Mouse (Mus musculus) hindbrain, postnatal 0 days (tissue): ENCODE measurements around the gene Zkscan2. TPM values are rescaled to one million over a fixed set of nuclear protein-coding genes. Genes with fewer than 3 reads are reported as not detected.

Source experiments
- ATAC-seq: fragments of 200-750 bp; cut with Nextera tagmentation; 2 replicates; pipeline ENCODE4 v1.8.0; 2017; ENCODE audit warnings: mild to moderate bottlenecking, moderate TSS enrichment, moderate library complexity
- DNase-seq: peaks from one replicate; pipeline ENCODE4 v3.0.0-alpha.2; 2015; ENCODE audit warnings: low spot score
- H3K27ac ChIP-seq: fragments of 300-500 bp; sonication (generic); 2 replicates; pipeline ENCODE4 v1.5.1; 2014; ENCODE audit warnings: mild to moderate bottlenecking
- H3K27me3 ChIP-seq: fragments of 300-500 bp; sonication (generic); 2 replicates; pipeline ENCODE4 v1.6.1; 2014; ENCODE audit warnings: low read length, mixed read lengths; ENCODE audit not compliant: insufficient read depth
- H3K36me3 ChIP-seq: fragments of 300-500 bp; sonication (generic); 2 replicates; pipeline ENCODE4 v1.6.1; 2014; ENCODE audit warnings: low read length, mixed read lengths; ENCODE audit not compliant: insufficient read depth
- H3K4me1 ChIP-seq: fragments of 300-500 bp; sonication (generic); 2 replicates; pipeline ENCODE4 v1.6.1; 2014; ENCODE audit warnings: antibody characterized with exemption, low read length, mixed read lengths; ENCODE audit not compliant: insufficient read depth
- H3K4me2 ChIP-seq: fragments of 300-500 bp; sonication (generic); 2 replicates; pipeline ENCODE4 v1.6.1; 2014; ENCODE audit warnings: low read depth, mild to moderate bottlenecking, low read length, moderate library complexity, mixed read lengths
- H3K4me3 ChIP-seq: fragments of 300-500 bp; sonication (generic); 2 replicates; pipeline ENCODE4 v1.5.1; 2014; ENCODE audit warnings: low read length
- H3K9ac ChIP-seq: fragments of 300-500 bp; sonication (generic); replicated peaks from 2 replicates; pipeline ENCODE4 v1.6.1; 2014; ENCODE audit warnings: mild to moderate bottlenecking, low read length, moderate library complexity, mixed read lengths
- H3K9me3 ChIP-seq: fragments of 300-500 bp; sonication (generic); 2 replicates; pipeline ENCODE4 v1.6.1; 2016; ENCODE audit warnings: low read length, mixed read lengths
- CTCF ChIP-seq: IDR thresholded peaks from 2 replicates; pipeline ENCODE4 v1.5.1; 2016; ENCODE audit warnings: antibody characterized with exemption, control low read depth, low read depth
- WGBS: fragments of 180-500 bp; shearing (Covaris S2); extraction: QIAGEN DNeasy Blood & Tissue Kit; methylation state at CpG from one replicate; pipeline ENCODE4 v1.1.7; 2014; 5-methylcytosine and 5-hydroxymethylcytosine counted together
- polyA plus RNA-seq: library from polyadenylated mRNA; unstranded; fragments of >200 nt; fragmentation: Nextera tagmentation; extraction: Ambion mirVana; gene quantifications from 2 replicates; pipeline ENCODE4 v1.2.1, GENCODE M21; 2015
- total RNA-seq: library from RNA; depleted of rRNA; stranded (reverse); fragments of >200 nt; gene quantifications from 2 replicates; pipeline ENCODE4 v1.2.3, GENCODE M21; 2014

The Zkscan2 gene
- total and polyA plus RNA-seq, 2 experiments from 2014 or later = 8.0 to 14.4 TPM

GRCm38 (mm10) chr7:123499481-123500238, 589 bp downstream of the Zkscan2 start:
- Histone ChIP-seq H3K4me2 (peak overlapping the region; percentile 95), H3K27ac (peak overlapping the region; percentile 97), H3K27me3 (no peaks in the 10 kb centered on the region), H3K4me3 (peak overlapping the region; percentile 74), H3K9ac (peak overlapping the region; percentile 82), H3K9me3 (no peaks in the 10 kb centered on the region), H3K4me1 (no peaks in the 10 kb centered on the region; the same call in 1 of the 2 replicates), H3K36me3 (peaks cover 6% of the 10 kb centered on the region; the same call in 1 of the 2 replicates)
- DNase-seq = peak; percentile 45
- peak; percentile 6; the same call in 1 of the 2 replicates for ATAC-seq
- TF ChIP-seq CTCF = no peak
- WGBS = 24% methylated on average over 19 of the region's 19 CpGs

GRCm38 (mm10) chr7:123487703-123488102, 12.5 kb downstream of the Zkscan2 start:
- Histone ChIP-seq H3K4me1 (no peaks in the 10 kb centered on the region), H3K4me3 (no peak overlapping the region), H3K4me2 (no peak overlapping the region), H3K36me3 (no peaks in the 10 kb centered on the region; the same call in 1 of the 2 replicates), H3K9me3 (no peaks in the 10 kb centered on the region), H3K9ac (no peak overlapping the region), H3K27me3 (no peaks in the 10 kb centered on the region), H3K27ac (no peak overlapping the region)
- no peak for TF ChIP-seq CTCF
- WGBS = 71% methylated on average over 5 of the region's 5 CpGs
- DNase-seq (peak; percentile 25), ATAC-seq (no peak)

DNA sequence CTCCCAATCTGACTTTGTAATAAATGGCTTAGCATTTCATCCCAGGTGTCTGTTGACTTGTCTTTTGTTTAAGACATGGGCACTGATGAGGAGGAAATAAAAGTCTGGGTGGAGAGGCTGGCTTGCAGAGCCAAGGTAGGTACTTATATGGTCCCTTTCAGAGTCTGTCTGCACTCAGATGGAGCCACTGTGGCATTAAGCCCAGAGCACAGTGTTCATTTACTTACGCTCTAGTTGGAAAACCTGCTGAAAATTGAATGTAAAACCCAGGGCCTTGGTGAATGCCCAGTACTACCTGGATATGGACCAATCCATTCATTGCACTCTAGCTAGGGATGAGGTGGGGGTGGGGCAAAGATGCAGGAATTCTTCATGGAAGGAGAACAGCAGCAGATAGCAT, 32.3 kb downstream of the Zkscan2 start:
- WGBS = 90% methylated on average over 1 of the region's 1 CpGs
- H3K4me3 ChIP-seq = no peak overlapping the region
- no peak overlapping the region for H3K9ac ChIP-seq
- TF ChIP-seq CTCF = no peak
- ATAC-seq = no peak
- no peak overlapping the region for H3K4me2 ChIP-seq
- no peaks in the 10 kb centered on the region for H3K36me3 ChIP-seq
- H3K9me3 ChIP-seq = no peaks in the 10 kb centered on the region
- H3K4me1 ChIP-seq = no peaks in the 10 kb centered on the region
- H3K27ac ChIP-seq = no peak overlapping the region
- no peak for DNase-seq
- H3K27me3 ChIP-seq = no peaks in the 10 kb centered on the region

GRCm38 (mm10) chr7:123465692-123466387, 34.4 kb downstream of the Zkscan2 start:
- no peaks in the 10 kb centered on the region for H3K9me3 ChIP-seq
- 43% methylated on average over 6 of the region's 6 CpGs for WGBS

DNA sequence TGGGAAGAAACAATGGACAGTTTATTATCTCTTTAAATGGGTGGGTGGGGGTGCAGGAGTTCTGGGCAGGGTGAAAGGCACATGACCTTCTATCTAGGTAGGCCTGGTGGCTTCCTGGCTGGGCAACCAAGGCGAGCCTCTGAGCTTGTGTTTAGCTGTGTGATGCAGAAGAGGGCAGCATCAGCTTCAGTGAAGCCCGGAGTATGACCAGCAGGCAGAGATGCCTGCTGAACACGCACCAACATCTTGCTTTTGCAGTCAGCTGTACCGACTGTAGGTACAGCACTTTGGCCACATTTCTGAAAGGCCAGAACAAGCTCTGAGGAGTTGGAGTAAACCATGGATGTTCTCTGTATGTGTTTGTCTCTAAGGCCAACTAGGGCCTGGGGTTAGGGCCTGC, 36.7 kb downstream of the Zkscan2 start:
- 84% methylated on average over 4 of the region's 4 CpGs for WGBS
- no peak for ATAC-seq
- no peaks in the 10 kb centered on the region for H3K27me3 ChIP-seq
- no peak overlapping the region for H3K9ac ChIP-seq
- no peak overlapping the region for H3K4me3 ChIP-seq
- H3K9me3 ChIP-seq = no peaks in the 10 kb centered on the region
- no peak for DNase-seq
- no peak overlapping the region for H3K27ac ChIP-seq
- no peaks in the 10 kb centered on the region for H3K4me1 ChIP-seq
- no peak overlapping the region for H3K4me2 ChIP-seq
- TF ChIP-seq CTCF = no peak
- no peaks in the 10 kb centered on the region for H3K36me3 ChIP-seq

More at GRCm38 (mm10) chr7:123465692-123466387, 34.4 kb downstream of the Zkscan2 start:
- Histone ChIP-seq H3K27me3 (no peaks in the 10 kb centered on the region), H3K4me2 (no peak overlapping the region), H3K27ac (no peak overlapping the region), H3K36me3 (no peaks in the 10 kb centered on the region), H3K4me3 (no peak overlapping the region), H3K9ac (no peak overlapping the region), H3K4me1 (no peaks in the 10 kb centered on the region)
- ATAC-seq = peak; percentile 83
- peak; percentile 93 for DNase-seq
- peak; percentile 98 for TF ChIP-seq CTCF

DNA sequence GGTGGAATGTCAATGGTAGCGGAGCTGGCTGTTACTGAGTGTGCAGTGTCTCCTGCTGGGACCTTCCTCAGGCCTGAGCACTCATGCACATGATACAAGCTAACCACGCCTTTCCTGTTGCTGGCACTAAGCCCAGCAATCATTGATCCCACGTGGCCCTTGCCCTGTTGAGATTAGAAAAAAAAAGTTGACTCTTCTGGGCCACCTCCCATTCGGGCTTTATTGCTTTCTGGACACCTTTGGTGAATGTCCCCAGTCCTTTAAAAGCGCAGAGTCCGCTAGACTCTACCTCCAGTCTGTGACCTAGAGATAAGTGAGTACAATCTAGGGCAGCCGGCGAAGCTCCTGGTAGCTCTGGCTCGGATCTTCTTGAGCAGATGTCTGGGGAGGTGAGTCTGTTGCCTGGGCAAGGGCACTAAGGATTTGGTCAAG, 38.2 kb downstream of the Zkscan2 start, which contains the start of gene Aqp8:
Gene Aqp8, plus strand, starts transcription at position 222 of the 432 bp plus-strand sequence.
- Histone ChIP-seq H3K4me2 (no peak within 1 kb of the TSS), H3K9ac (no peak within 1 kb of the TSS), H3K27me3 (no peaks in the 10 kb centered on the region), H3K4me1 (no peaks in the 10 kb centered on the region), H3K4me3 (no peak within 1 kb of the TSS), H3K36me3 (no peaks in the 10 kb centered on the region), H3K27ac (no peak within 1 kb of the TSS), H3K9me3 (no peaks in the 10 kb centered on the region)
- WGBS = 68% methylated on average over 9 of the region's 9 CpGs
- no peak for ATAC-seq
- no peak for TF ChIP-seq CTCF
- peak; percentile 38 for DNase-seq
